Mouse (Mus musculus) bone marrow macrophage, adult 2 months (primary cell): ENCODE measurements around the gene Nbea.

ENCODE experiments used
- CTCF ChIP-seq: IDR thresholded peaks from 2 replicates; pipeline ENCODE4 v1.5.1; 2012; ENCODE audit warnings: low read depth, mild to moderate bottlenecking, low read length, moderate library complexity
- POLR2A ChIP-seq: IDR thresholded peaks from 2 replicates; pipeline ENCODE4 v1.6.1; 2012; ENCODE audit warnings: mild to moderate bottlenecking, low read depth, low read length, borderline replicate concordance

DNA sequence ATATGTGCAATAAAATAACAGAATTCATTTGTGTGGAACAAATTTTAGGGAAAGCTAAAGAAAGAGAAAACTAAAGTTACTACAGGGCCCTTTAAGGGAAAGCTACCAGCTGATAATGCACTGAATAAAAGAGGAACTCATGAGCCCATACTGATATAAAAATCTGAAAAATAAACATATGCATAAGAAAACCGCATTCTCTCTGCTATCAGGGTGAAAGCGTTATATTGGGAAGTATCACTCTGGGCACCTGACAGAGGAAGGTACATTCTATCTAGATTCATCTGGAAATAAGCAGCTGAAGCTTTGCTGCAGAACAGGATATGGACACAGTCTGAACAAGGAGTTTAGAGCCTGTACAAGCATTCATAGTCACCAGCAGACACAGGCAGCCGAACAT lies 148.9 kb downstream of the Nbea start:
- TF ChIP-seq POLR2A (no peak), CTCF (no peak)
